ENCODE assay signal across 9 mouse cellular contexts in the genomic region with DNA sequence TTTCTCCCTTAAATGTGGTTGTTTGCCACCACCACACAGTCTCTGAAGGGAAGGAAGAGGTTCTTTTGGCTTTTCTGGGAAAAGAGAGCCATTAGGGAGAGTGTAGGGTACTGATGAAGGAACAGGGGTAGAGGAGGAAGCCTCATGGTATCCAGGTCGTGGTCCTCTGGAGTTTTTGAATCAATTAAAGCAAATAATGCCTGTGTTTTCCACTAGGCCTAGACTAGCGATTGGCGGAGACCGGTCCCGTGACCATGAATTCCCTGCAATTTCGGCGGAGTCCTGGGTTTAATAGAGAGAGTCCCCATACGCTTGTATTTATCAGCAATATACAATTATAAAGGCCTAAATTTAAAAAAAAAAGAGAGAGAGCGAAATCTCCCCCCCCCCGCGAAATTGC. TPM values are rescaled to one million over a fixed set of nuclear protein-coding genes. Genes with fewer than 3 reads are reported as not detected.
DNase-seq lines count a peak whose midpoint lies in the region; ATAC-seq lines count a peak whose summit lies in the region.
"Had no signal": no experiment of that assay in that cellular context is flagged by ENCODE, and none has a peak within 500 bp of the region (broad histone marks: within the 10 kb centered on the region; RNA-seq: fewer than 3 reads in every experiment).

No protein-coding gene starts in this region.

- no peak overlapping the region for H3K9ac ChIP-seq in midbrain, embryonic 14.5 days (replicated peaks; ENCODE audit: low read length)
- H3K9ac ChIP-seq in hindbrain, embryonic 12.5 days: peak overlapping the region; percentile 92

- H3K4me3 ChIP-seq in midbrain, embryonic 10.5 days: no peak overlapping the region
- no peak overlapping the region for H3K4me3 ChIP-seq in midbrain, embryonic 14.5 days (replicated peaks; ENCODE audit: low read depth, low read length)
- H3K4me3 ChIP-seq in hindbrain, embryonic 12.5 days: peak overlapping the region; percentile 54
- H3K4me3 ChIP-seq: myocyte had no signal

- no peak overlapping the region for H3K27ac ChIP-seq in midbrain, embryonic 10.5 days (replicated peaks)
- no peak overlapping the region for H3K27ac ChIP-seq in midbrain, embryonic 14.5 days (replicated peaks; ENCODE audit: low read depth, low read length)
- H3K27ac ChIP-seq in hindbrain, embryonic 12.5 days: peak overlapping the region; percentile 96

- no peak overlapping the region for H3K4me2 ChIP-seq in midbrain, embryonic 14.5 days (ENCODE audit: low read length)
- H3K4me2 ChIP-seq in hindbrain, embryonic 12.5 days (replicated peaks): peak overlapping the region; percentile 64

- no peak for ATAC-seq in midbrain, embryonic 14.5 days (ENCODE audit: low FRiP score, low TSS enrichment)
- ATAC-seq in hindbrain, embryonic 12.5 days (ENCODE audit: low FRiP score): peak; percentile 27; the same call in 1 of the 2 replicates
- ATAC-seq in cerebellum, adult (ENCODE audit: insufficient number of reproducible peaks, low FRiP score, low TSS enrichment): no peak

- 4% methylated on average over 11 of the region's 11 CpGs for WGBS in midbrain, embryonic 10.5 days
- WGBS in midbrain, embryonic 14.5 days: 2% methylated on average over 11 of the region's 11 CpGs
- WGBS in hindbrain, embryonic 12.5 days: 2% methylated on average over 11 of the region's 11 CpGs

- peak; percentile 40 for DNase-seq in midbrain, embryonic 10.5 days (ENCODE audit: low spot score)
- DNase-seq in midbrain, embryonic 14.5 days: no peak
- peak; percentile 68 to 81 for DNase-seq in kidney, postnatal 4 days
- DNase-seq in layer of hippocampus, adult 18-20 months (ENCODE audit: low spot score in 2 of 2): no peak
- no peak for DNase-seq in urinary bladder, postnatal 4 days (ENCODE audit: low spot score in 2 of 2)

- H3K27me3 ChIP-seq in midbrain, embryonic 10.5 days (ENCODE audit: low read depth, poor library complexity, severe bottlenecking): peaks cover 100% of the 10 kb centered on the region
- peaks cover 92% of the 10 kb centered on the region for H3K27me3 ChIP-seq in midbrain, embryonic 14.5 days (ENCODE audit: control insufficient read depth, insufficient read depth, low read length)
- H3K27me3 ChIP-seq in hindbrain, embryonic 12.5 days: peaks cover 75% of the 10 kb centered on the region
- H3K27me3 ChIP-seq: Patski had no signal

- H3K4me1 ChIP-seq in midbrain, embryonic 10.5 days: peaks cover 17% of the 10 kb centered on the region
- H3K4me1 ChIP-seq in midbrain, embryonic 14.5 days (ENCODE audit: control insufficient read depth, insufficient read depth, low read length): no peaks in the 10 kb centered on the region
- H3K4me1 ChIP-seq in hindbrain, embryonic 12.5 days: peaks cover 25% of the 10 kb centered on the region

- no peaks in the 10 kb centered on the region for H3K9me3 ChIP-seq in midbrain, embryonic 10.5 days (replicated peaks)
- no peaks in the 10 kb centered on the region for H3K9me3 ChIP-seq in midbrain, embryonic 14.5 days (ENCODE audit: control insufficient read depth, low read length)
- no peaks in the 10 kb centered on the region for H3K9me3 ChIP-seq in hindbrain, embryonic 12.5 days (replicated peaks)

- no peaks in the 10 kb centered on the region for H3K36me3 ChIP-seq in midbrain, embryonic 10.5 days
- H3K36me3 ChIP-seq in midbrain, embryonic 14.5 days (ENCODE audit: control insufficient read depth, insufficient read depth, low read length): no peaks in the 10 kb centered on the region
- no peaks in the 10 kb centered on the region for H3K36me3 ChIP-seq in hindbrain, embryonic 12.5 days

RNA-seq across cellular contexts. Expression of gene Hoxb2, which starts 1.0 kb away (rescaled TPM):
- 0.10 TPM in 1 of 2 replicates, not detected in the other for polyA plus RNA-seq in midbrain, embryonic 10.5 days (2016; fragmentation: Nextera tagmentation; extraction: Ambion mirVana)
- polyA plus RNA-seq in midbrain, embryonic 14.5 days (2014; fragmentation: Nextera tagmentation; extraction: Ambion mirVana): 0.17 TPM in 1 of 2 replicates, not detected in the other
- polyA plus RNA-seq in hindbrain, embryonic 12.5 days (2016; fragmentation: Nextera tagmentation; extraction: Ambion mirVana): 58.2 and 73.9 TPM in 2 replicates
- total RNA-seq in layer of hippocampus, adult 18-20 months (2021): not detected
- polyA plus RNA-seq: myocyte had no signal

RNA-seq across cellular contexts. Expression of gene Hoxb1, which starts 14.2 kb away (rescaled TPM):
- polyA plus RNA-seq in midbrain, embryonic 10.5 days (2016; fragmentation: Nextera tagmentation; extraction: Ambion mirVana): 0.15 TPM in 1 of 2 replicates, not detected in the other
- polyA plus RNA-seq in midbrain, embryonic 14.5 days (2014; fragmentation: Nextera tagmentation; extraction: Ambion mirVana): not detected in 2 replicates
- 0.82 and 2.2 TPM in 2 replicates for polyA plus RNA-seq in hindbrain, embryonic 12.5 days (2016; fragmentation: Nextera tagmentation; extraction: Ambion mirVana)
- total RNA-seq in layer of hippocampus, adult 18-20 months (2021): not detected
- polyA plus RNA-seq: myocyte, Patski had no signal

RNA-seq across cellular contexts. Expression of gene Hoxb3, which starts 28.2 kb away (rescaled TPM):
- polyA plus RNA-seq in midbrain, embryonic 10.5 days (2016; fragmentation: Nextera tagmentation; extraction: Ambion mirVana): not detected in 2 replicates
- polyA plus RNA-seq in midbrain, embryonic 14.5 days (2014; fragmentation: Nextera tagmentation; extraction: Ambion mirVana): not detected in 2 replicates
- polyA plus RNA-seq in hindbrain, embryonic 12.5 days (2016; fragmentation: Nextera tagmentation; extraction: Ambion mirVana): 15.3 and 19.3 TPM in 2 replicates
- total RNA-seq in layer of hippocampus, adult 18-20 months (2021): not detected
- polyA plus RNA-seq: myocyte had no signal

RNA-seq across cellular contexts. Expression of gene Hoxb4, which starts 33.2 kb away (rescaled TPM):
- polyA plus RNA-seq in midbrain, embryonic 10.5 days (2016; fragmentation: Nextera tagmentation; extraction: Ambion mirVana): not detected in 2 replicates
- polyA plus RNA-seq in midbrain, embryonic 14.5 days (2014; fragmentation: Nextera tagmentation; extraction: Ambion mirVana): not detected in 2 replicates
- polyA plus RNA-seq in hindbrain, embryonic 12.5 days (2016; fragmentation: Nextera tagmentation; extraction: Ambion mirVana): 7.7 and 8.1 TPM in 2 replicates
- total RNA-seq in layer of hippocampus, adult 18-20 months (2021): not detected
- polyA plus RNA-seq: myocyte had no signal

RNA-seq across cellular contexts. Expression of gene Hoxb5, which starts 48.2 kb away (rescaled TPM):
- not detected in 2 replicates for polyA plus RNA-seq in midbrain, embryonic 10.5 days (2016; fragmentation: Nextera tagmentation; extraction: Ambion mirVana)
- polyA plus RNA-seq in midbrain, embryonic 14.5 days (2014; fragmentation: Nextera tagmentation; extraction: Ambion mirVana): not detected in 2 replicates
- 74.3 and 126 TPM in 2 replicates for polyA plus RNA-seq in hindbrain, embryonic 12.5 days (2016; fragmentation: Nextera tagmentation; extraction: Ambion mirVana)
- total RNA-seq in layer of hippocampus, adult 18-20 months (2021): not detected
- polyA plus RNA-seq: myocyte had no signal

Comparison
In these comparisons a context has a peak if more than half of its experiments do, and no peak if none do; other contexts are left out.
1. DNase-seq: peak in midbrain, embryonic 10.5 days (single experiment) and kidney, postnatal 4 days (2 of 2); none in midbrain, embryonic 14.5 days (single experiment), layer of hippocampus, adult 18-20 months (0 of 2) and urinary bladder, postnatal 4 days (0 of 2).
2. RNA of gene Hoxb2, which starts 1.0 kb away (polyA plus RNA-seq): 58.2 to 73.9 TPM in hindbrain, embryonic 12.5 days; 0.17 TPM in midbrain, embryonic 14.5 days and 0.10 TPM in midbrain, embryonic 10.5 days; every median in the first group is over 10 times any median in the second.
3. RNA of gene Hoxb3, which starts 28.2 kb away (polyA plus RNA-seq): 15.3 to 19.3 TPM in hindbrain, embryonic 12.5 days; not detected in midbrain, embryonic 10.5 days and not detected in midbrain, embryonic 14.5 days; every median in the first group is over 10 times any median in the second.